Mouse (Mus musculus) cerebellum, adult 9-10 months (tissue): ENCODE measurements at regions not wholly inside any gene's neighbourhood (a gene's known extent, or its start where the extent isn't known, plus 50 kb on each side); places are given as distances from the start of the nearest gene placed in this dataset.

Experiments
- DNase-seq: peaks from one replicate; pipeline ENCODE4 v3.0.0; 2022

- no peak for DNase-seq
Measured at GRCm38 (mm10) chr12:42987018-42987606, 1223.0 kb downstream of the Dnajb9 start.

- DNase-seq: no peak
Measured at GRCm38 (mm10) chr12:42986505-42986904, 1223.6 kb downstream of the Dnajb9 start.

- no peak for DNase-seq
Measured at GRCm38 (mm10) chr12:42986096-42986495, 1224.0 kb downstream of the Dnajb9 start.

GRCm38 (mm10) chr12:42978828-42979227, 1231.3 kb downstream of the Dnajb9 start:
- no peak for DNase-seq

GRCm38 (mm10) chr12:42972766-42973165, 1237.4 kb downstream of the Dnajb9 start:
- no peak for DNase-seq

- no peak for DNase-seq
Measured at GRCm38 (mm10) chr12:42961535-42961934, 1248.6 kb downstream of the Dnajb9 start.

- DNase-seq: peak; percentile 1
Measured at GRCm38 (mm10) chr12:42947961-42948360, 1262.2 kb downstream of the Dnajb9 start.

GRCm38 (mm10) chr12:42914374-42914773, 1295.8 kb downstream of the Dnajb9 start:
- no peak for DNase-seq
